Mouse (Mus musculus): ENCODE measurements at regions not wholly inside any gene's neighbourhood (a gene's known extent, or its start where the extent isn't known, plus 50 kb on each side); places are given as distances from the start of the nearest gene placed in this dataset.

DNA sequence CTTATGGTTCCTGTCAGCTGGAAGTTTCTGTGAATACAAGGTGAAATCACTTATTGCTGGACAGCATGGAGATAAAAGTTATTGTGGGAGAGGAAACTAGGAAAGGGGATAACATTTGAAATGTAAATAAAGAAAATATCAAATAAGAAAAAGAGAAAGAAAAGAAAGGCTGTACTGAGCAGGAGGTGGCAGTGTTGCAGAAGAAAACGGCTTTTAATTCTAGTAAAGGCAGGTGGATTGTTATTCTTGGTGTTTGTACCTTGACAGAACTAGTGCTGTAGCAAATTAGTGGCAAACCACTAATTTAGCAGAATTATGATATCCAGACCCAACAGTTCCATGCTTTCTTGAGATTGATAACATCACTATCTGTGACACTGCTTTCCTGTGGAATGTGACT, 52.6 kb downstream of the Gm10358 start:
- Histone ChIP-seq H3K9ac (no peak overlapping the region), H3K27me3 (replicated peaks) (no peaks in the 10 kb centered on the region), H3K27ac (no peak overlapping the region), H3K9me3 (no peaks in the 10 kb centered on the region), H3K4me3 (no peak overlapping the region), H3K4me1 (no peaks in the 10 kb centered on the region), H3K36me3 (no peaks in the 10 kb centered on the region), H3K4me2 (replicated peaks) (no peak overlapping the region)
- ATAC-seq (ENCODE audit: low FRiP score, low read depth), result no peak
- WGBS, result 68% methylated on average over 1 of the region's 1 CpGs

DNA sequence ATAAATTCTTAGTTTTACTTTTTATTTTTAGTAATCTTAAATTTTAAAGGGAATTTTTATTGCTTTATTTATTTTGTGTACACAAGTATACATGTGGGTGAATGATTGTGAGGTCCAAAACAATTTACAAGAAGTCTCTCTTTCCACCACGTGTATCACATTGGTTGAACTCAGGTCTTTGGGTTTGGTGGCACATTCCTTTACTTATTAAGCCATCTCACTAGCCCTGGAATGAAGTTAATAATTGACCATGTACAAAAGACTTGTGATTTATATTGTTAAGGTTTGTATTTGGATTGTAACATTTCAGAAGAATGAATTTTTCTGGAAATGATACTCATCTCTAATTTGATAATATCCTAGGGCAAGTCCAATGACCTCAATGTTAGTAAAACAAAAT, 56.2 kb downstream of the Gm10358 start:
- Histone ChIP-seq H3K4me1 (no peaks in the 10 kb centered on the region), H3K36me3 (no peaks in the 10 kb centered on the region), H3K4me2 (replicated peaks) (no peak overlapping the region), H3K9me3 (no peaks in the 10 kb centered on the region), H3K27me3 (replicated peaks) (no peaks in the 10 kb centered on the region), H3K4me3 (no peak overlapping the region), H3K27ac (no peak overlapping the region), H3K9ac (no peak overlapping the region)
- 57% methylated on average over 1 of the region's 1 CpGs for WGBS
- ATAC-seq (ENCODE audit: low FRiP score, low read depth), result no peak

DNA sequence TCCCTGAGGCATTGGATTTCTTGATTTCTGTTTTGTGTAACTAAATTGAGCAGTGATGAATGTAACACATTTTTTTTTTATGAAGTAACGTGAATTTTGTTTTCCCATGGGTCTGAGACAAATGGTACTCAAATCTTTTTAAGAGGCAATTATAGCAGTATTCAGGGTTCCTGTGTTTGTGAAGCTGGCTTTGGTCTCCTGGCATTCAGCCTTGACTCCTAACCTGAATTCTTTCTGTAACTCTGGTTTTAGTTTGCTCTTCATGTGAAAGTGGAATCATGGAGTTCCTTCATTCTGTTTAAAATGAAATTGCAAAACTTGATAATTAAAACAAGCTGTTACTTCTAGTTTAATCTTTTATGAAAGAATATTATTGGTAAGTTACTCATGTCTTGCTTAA, 58.3 kb downstream of the Gm10358 start:
- H3K27me3 ChIP-seq (replicated peaks), result no peaks in the 10 kb centered on the region
- WGBS, result 67% methylated on average over 1 of the region's 1 CpGs

GRCm38 (mm10) chr8:75320614-75321013, 85.8 kb downstream of the Gm10358 start:
- ATAC-seq (ENCODE audit: low FRiP score, low read depth), result no peak
- no peaks in the 10 kb centered on the region for H3K4me1 ChIP-seq
- no peaks in the 10 kb centered on the region for H3K27me3 ChIP-seq (replicated peaks)
- H3K27ac ChIP-seq, result no peak overlapping the region
- WGBS, result 84% methylated on average over 1 of the region's 1 CpGs
- no peak overlapping the region for H3K9ac ChIP-seq
- no peak overlapping the region for H3K4me3 ChIP-seq
- no peak overlapping the region for H3K4me2 ChIP-seq (replicated peaks)
- H3K9me3 ChIP-seq, result no peaks in the 10 kb centered on the region
- no peaks in the 10 kb centered on the region for H3K36me3 ChIP-seq

More for the DNA sequence above, 58.3 kb downstream of the Gm10358 start:
- Histone ChIP-seq H3K9ac (no peak overlapping the region), H3K9me3 (no peaks in the 10 kb centered on the region), H3K36me3 (no peaks in the 10 kb centered on the region), H3K4me3 (no peak overlapping the region), H3K4me2 (replicated peaks) (no peak overlapping the region), H3K27ac (no peak overlapping the region), H3K4me1 (no peaks in the 10 kb centered on the region)
- no peak for ATAC-seq (ENCODE audit: low FRiP score, low read depth)

DNA sequence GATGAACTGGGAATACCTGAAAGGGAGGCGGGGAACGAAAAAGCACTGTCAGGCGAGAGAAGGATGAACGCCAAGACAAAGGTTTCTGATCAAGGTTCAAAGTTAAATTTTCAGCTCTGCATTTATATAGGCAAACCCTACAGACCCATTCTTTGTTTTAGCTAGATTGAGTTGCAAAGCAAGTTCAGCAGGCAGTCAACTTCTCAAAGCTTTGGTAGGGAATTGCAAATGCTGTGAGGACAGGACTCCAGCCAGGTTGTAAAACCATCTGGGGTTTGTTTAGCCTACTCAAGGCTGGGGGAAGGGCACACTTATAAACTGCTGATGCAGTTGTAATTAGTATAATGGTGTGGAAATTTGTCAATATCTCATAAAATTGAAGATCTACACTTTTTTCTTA, 87.9 kb downstream of the Gm10358 start:
- Histone ChIP-seq H3K36me3 (no peaks in the 10 kb centered on the region), H3K4me2 (replicated peaks) (no peak overlapping the region), H3K9ac (no peak overlapping the region), H3K4me3 (no peak overlapping the region), H3K9me3 (no peaks in the 10 kb centered on the region), H3K4me1 (no peaks in the 10 kb centered on the region), H3K27me3 (replicated peaks) (no peaks in the 10 kb centered on the region), H3K27ac (no peak overlapping the region)
- WGBS, result 19% methylated on average over 4 of the region's 4 CpGs
- no peak for ATAC-seq (ENCODE audit: low FRiP score, low read depth)

GRCm38 (mm10) chr8:75315886-75316285, 90.5 kb downstream of the Gm10358 start:
- Histone ChIP-seq H3K4me1 (no peaks in the 10 kb centered on the region), H3K4me3 (no peak overlapping the region), H3K27me3 (replicated peaks) (no peaks in the 10 kb centered on the region), H3K4me2 (replicated peaks) (no peak overlapping the region), H3K9ac (no peak overlapping the region), H3K27ac (no peak overlapping the region), H3K36me3 (no peaks in the 10 kb centered on the region), H3K9me3 (no peaks in the 10 kb centered on the region)
- 16% methylated on average over 3 of the region's 3 CpGs for WGBS
- ATAC-seq (ENCODE audit: low FRiP score, low read depth), result peak; percentile 65; the same call in 1 of the 2 replicates

DNA sequence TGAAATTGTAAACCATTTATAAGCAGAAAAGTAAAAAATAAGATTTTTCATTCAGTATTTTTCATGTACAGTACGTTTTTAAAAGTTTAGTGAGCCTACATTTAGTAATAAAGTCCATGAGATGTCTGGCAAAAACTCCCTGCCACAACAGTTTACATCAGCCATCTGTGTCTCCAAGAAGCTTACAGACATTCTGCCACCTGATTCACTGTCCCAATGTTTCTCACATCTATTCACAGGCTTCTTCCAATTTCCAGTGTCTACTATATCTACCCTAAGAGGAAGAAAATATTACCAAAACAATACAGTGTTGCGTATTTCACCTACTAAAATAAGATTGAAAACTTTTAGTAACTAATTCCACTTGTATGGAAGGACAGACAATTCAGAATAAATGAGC, 95.7 kb downstream of the Rasd2 start:
- WGBS, result 76% methylated on average over 2 of the region's 2 CpGs
- ATAC-seq (ENCODE audit: low FRiP score, low read depth), result no peak
- no peak overlapping the region for H3K27ac ChIP-seq
- H3K4me1 ChIP-seq, result no peaks in the 10 kb centered on the region
- no peaks in the 10 kb centered on the region for H3K36me3 ChIP-seq
- H3K4me2 ChIP-seq (replicated peaks), result no peak overlapping the region
- H3K4me3 ChIP-seq, result no peak overlapping the region
- no peaks in the 10 kb centered on the region for H3K9me3 ChIP-seq
- no peaks in the 10 kb centered on the region for H3K27me3 ChIP-seq (replicated peaks)
- H3K9ac ChIP-seq, result no peak overlapping the region

DNA sequence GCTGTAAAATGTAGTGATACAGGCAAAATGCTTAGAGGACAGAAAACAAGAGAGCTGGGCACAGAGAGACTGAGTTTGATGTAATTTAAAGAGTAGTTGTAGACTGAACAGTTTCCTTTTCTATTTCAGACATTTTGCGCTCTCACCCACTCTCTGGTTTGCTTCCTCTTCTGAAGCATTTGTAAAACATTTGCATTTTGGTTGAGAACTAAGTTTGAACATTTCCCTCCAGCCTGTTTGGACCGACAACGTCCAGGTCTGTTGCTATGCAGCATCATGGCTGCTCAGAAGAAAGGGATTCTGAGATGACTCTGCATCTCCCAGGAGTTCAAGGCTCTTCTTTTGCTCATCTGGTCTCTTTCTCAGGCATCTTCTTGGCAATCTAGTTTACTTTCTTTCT, 78.2 kb downstream of the Rasd2 start:
- H3K4me3 ChIP-seq, result no peak overlapping the region
- no peaks in the 10 kb centered on the region for H3K4me1 ChIP-seq
- no peak for ATAC-seq (ENCODE audit: low FRiP score, low read depth)
- WGBS, result 79% methylated on average over 3 of the region's 3 CpGs
- H3K36me3 ChIP-seq, result no peaks in the 10 kb centered on the region
- H3K9me3 ChIP-seq, result no peaks in the 10 kb centered on the region
- H3K4me2 ChIP-seq (replicated peaks), result no peak overlapping the region
- H3K9ac ChIP-seq, result no peak overlapping the region
- no peaks in the 10 kb centered on the region for H3K27me3 ChIP-seq (replicated peaks)
- H3K27ac ChIP-seq, result no peak overlapping the region

DNA sequence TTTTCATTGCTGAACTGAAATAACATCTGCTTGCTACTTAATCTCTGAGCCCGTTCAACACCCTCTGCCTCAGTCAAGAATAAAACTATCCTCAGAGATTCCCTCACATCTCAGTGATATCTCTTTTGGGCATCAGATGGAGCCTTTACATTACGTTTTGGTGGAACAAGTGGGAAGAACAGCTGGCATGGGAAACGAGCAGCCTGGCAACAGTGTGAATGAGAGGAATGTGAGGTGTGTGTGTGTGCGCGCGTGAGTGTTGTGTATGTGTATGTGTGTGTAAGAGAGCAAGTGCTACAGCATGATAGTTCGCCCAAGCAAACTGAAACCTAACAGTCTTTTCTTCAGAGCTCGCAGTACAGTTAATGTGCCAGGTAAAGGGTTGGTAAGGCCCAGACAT, 76.2 kb downstream of the Rasd2 start:
- H3K9ac ChIP-seq, result no peak overlapping the region
- ATAC-seq (ENCODE audit: low FRiP score, low read depth), result no peak
- no peak overlapping the region for H3K4me3 ChIP-seq
- no peaks in the 10 kb centered on the region for H3K9me3 ChIP-seq
- H3K36me3 ChIP-seq, result no peaks in the 10 kb centered on the region
- H3K4me1 ChIP-seq, result no peaks in the 10 kb centered on the region
- H3K27me3 ChIP-seq (replicated peaks), result no peaks in the 10 kb centered on the region
- H3K27ac ChIP-seq, result no peak overlapping the region
- H3K4me2 ChIP-seq (replicated peaks), result no peak overlapping the region
- 83% methylated on average over 8 of the region's 8 CpGs for WGBS

All from neural tube, embryonic 12.5 days (tissue).